Mouse (Mus musculus): ENCODE data around the gene Svopl. TPM values are rescaled to one million over a fixed set of nuclear protein-coding genes. Genes with fewer than 3 reads are reported as not detected.

Svopl gene
- polyA plus RNA-seq, 1 experiment from 2014 or later, result 7.0 TPM

- H3K9me3 ChIP-seq (replicated peaks), result no peaks in the 10 kb centered on the region
- H3K36me3 ChIP-seq, result no peaks in the 10 kb centered on the region
- no peak for DNase-seq (ENCODE audit: low spot score)
- no peaks in the 10 kb centered on the region for H3K27me3 ChIP-seq (ENCODE audit: low read depth, poor library complexity, severe bottlenecking)
- 89% methylated on average over 7 of the region's 7 CpGs for WGBS
- no peak overlapping the region for H3K4me3 ChIP-seq
- no peaks in the 10 kb centered on the region for H3K4me1 ChIP-seq
- no peak overlapping the region for H3K27ac ChIP-seq
These were observed 25.4 kb downstream of the Svopl start for GRCm38 (mm10) chr6:38021406-38021805.

- WGBS, result 90% methylated on average over 2 of the region's 2 CpGs
- no peaks in the 10 kb centered on the region for H3K36me3 ChIP-seq
- no peak for DNase-seq (ENCODE audit: low spot score)
- H3K4me3 ChIP-seq, result no peak overlapping the region
- no peaks in the 10 kb centered on the region for H3K9me3 ChIP-seq (replicated peaks)
- H3K27me3 ChIP-seq (ENCODE audit: low read depth, poor library complexity, severe bottlenecking), result no peaks in the 10 kb centered on the region
- H3K27ac ChIP-seq, result no peak overlapping the region
- no peaks in the 10 kb centered on the region for H3K4me1 ChIP-seq
These were observed 34.0 kb downstream of the Svopl start for GRCm38 (mm10) chr6:38012829-38013228.

DNA sequence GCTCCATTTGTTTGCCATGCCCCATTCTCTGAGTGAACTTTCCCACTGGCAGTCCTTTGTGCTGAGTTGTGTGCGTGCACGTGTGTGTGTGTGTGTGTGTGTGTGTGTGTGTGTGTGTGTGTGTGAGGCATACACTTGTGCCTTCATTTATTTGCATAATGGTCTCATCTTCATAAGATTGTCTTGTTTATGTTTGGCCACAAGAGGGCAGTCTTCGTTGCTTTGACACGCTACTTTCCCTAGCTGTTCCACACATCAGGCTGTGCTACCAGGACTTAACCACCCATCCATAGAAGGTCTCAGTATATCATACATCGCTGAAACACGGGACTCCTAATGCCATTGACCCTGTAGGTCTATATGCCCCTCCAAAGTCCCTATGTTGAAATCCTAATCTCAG lies 39.3 kb downstream of the Svopl start:
- no peaks in the 10 kb centered on the region for H3K36me3 ChIP-seq
- no peak overlapping the region for H3K27ac ChIP-seq
- no peaks in the 10 kb centered on the region for H3K9me3 ChIP-seq (replicated peaks)
- WGBS, result 13% methylated on average over 6 of the region's 6 CpGs
- no peaks in the 10 kb centered on the region for H3K4me1 ChIP-seq
- H3K4me3 ChIP-seq, result no peak overlapping the region
- peak; percentile 65 for DNase-seq (ENCODE audit: low spot score)
- H3K27me3 ChIP-seq (ENCODE audit: low read depth, poor library complexity, severe bottlenecking), result no peaks in the 10 kb centered on the region

DNA sequence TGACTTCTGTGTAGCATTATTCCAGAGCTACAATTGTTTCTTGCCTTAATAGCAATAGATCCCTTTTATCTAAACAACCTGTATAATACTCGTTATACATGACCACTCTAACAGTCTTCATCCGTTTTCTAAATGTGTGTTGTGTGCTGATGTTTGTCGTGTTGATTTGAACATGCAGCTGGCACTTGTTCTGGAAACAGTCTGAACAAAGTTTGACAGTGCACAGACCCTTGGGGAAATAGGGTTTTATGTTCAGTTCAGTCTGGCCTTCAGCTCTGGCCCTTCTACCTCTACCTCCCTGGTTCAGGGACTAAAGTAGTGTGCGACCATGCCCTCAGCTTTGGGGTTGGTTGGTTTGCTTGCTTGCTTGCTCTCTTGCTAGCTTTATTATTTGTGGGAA lies 79.4 kb downstream of the Svopl start:
- H3K4me1 ChIP-seq, result no peaks in the 10 kb centered on the region
- H3K27ac ChIP-seq, result no peak overlapping the region
- no peaks in the 10 kb centered on the region for H3K9me3 ChIP-seq (replicated peaks)
- peaks cover 85% of the 10 kb centered on the region for H3K36me3 ChIP-seq
- H3K4me3 ChIP-seq, result no peak overlapping the region
- no peaks in the 10 kb centered on the region for H3K27me3 ChIP-seq (ENCODE audit: low read depth, poor library complexity, severe bottlenecking)
- DNase-seq (ENCODE audit: low spot score), result no peak
- 93% methylated on average over 4 of the region's 4 CpGs for WGBS

- no peak overlapping the region for H3K27ac ChIP-seq
- DNase-seq (ENCODE audit: low spot score), result no peak
- WGBS, result 89% methylated on average over 6 of the region's 6 CpGs
- no peaks in the 10 kb centered on the region for H3K27me3 ChIP-seq (ENCODE audit: low read depth, poor library complexity, severe bottlenecking)
- no peaks in the 10 kb centered on the region for H3K9me3 ChIP-seq (replicated peaks)
- H3K36me3 ChIP-seq, result peaks cover 95% of the 10 kb centered on the region
- H3K4me1 ChIP-seq, result no peaks in the 10 kb centered on the region
- H3K4me3 ChIP-seq, result no peak overlapping the region
These were observed 95.5 kb downstream of the Svopl start for GRCm38 (mm10) chr6:37951306-37951705.

GRCm38 (mm10) chr6:37936498-37936897 lies 110.3 kb downstream of the Svopl start:
- Histone ChIP-seq H3K36me3 (peaks cover 72% of the 10 kb centered on the region), H3K27me3 (ENCODE audit: low read depth, poor library complexity, severe bottlenecking) (no peaks in the 10 kb centered on the region), H3K4me1 (no peaks in the 10 kb centered on the region), H3K4me3 (no peak overlapping the region), H3K9me3 (replicated peaks) (no peaks in the 10 kb centered on the region), H3K27ac (no peak overlapping the region)
- no peak for DNase-seq (ENCODE audit: low spot score)
- WGBS, result 62% methylated on average over 6 of the region's 6 CpGs

Other genes starting within 250 kb of the Svopl start
- 17.0 and 21.9 TPM in 2 replicates for gene Trim24, start 176.2 kb downstream of the Svopl start, polyA plus RNA-seq (2016; fragmentation: Nextera tagmentation; extraction: Ambion mirVana)
- gene Tmem213, start 62.3 kb upstream of the Svopl start, polyA plus RNA-seq (2016; fragmentation: Nextera tagmentation; extraction: Ambion mirVana), result not detected in 2 replicates
- gene Atp6v0a4, start 77.6 kb upstream of the Svopl start, polyA plus RNA-seq (2016; fragmentation: Nextera tagmentation; extraction: Ambion mirVana), result not detected in 2 replicates
- gene D630045J12Rik, start 207.0 kb upstream of the Svopl start, polyA plus RNA-seq (2016; fragmentation: Nextera tagmentation; extraction: Ambion mirVana), result 8.2 and 8.5 TPM in 2 replicates

Data from limb, embryonic 10.5 days (tissue).